Mouse (Mus musculus) lung, embryonic 16.5 days (tissue): ENCODE data around the gene Ccdc73. TPM values are rescaled to one million over a fixed set of nuclear protein-coding genes. Genes with fewer than 3 reads are reported as not detected.
"Not testable (repeated sequence)": the region's sequence is repeated elsewhere in the genome, so short reads cannot be mapped to it uniquely, and the experiment has no call there.

Source experiments
- ATAC-seq: fragments of 200-750 bp; cut with Nextera tagmentation; 2 replicates; pipeline ENCODE4 v1.8.0; 2017; ENCODE audit warnings: low read depth, mild to moderate bottlenecking, moderate library complexity
- H3K27ac ChIP-seq: fragments of 300-500 bp; sonication (generic); 2 replicates; pipeline ENCODE4 v1.5.1; 2014; ENCODE audit warnings: mild to moderate bottlenecking, control low read depth, low read length
- H3K27me3 ChIP-seq: fragments of 300-500 bp; sonication (generic); 2 replicates; pipeline ENCODE4 v1.6.1; 2014; ENCODE audit warnings: low read depth, low read length, mixed read lengths; ENCODE audit not compliant: control insufficient read depth, insufficient read depth
- H3K36me3 ChIP-seq: fragments of 300-500 bp; sonication (generic); 2 replicates; pipeline ENCODE4 v1.6.1; 2014; ENCODE audit warnings: low read length; ENCODE audit not compliant: control insufficient read depth, insufficient read depth
- H3K4me1 ChIP-seq: fragments of 300-500 bp; sonication (generic); replicated peaks from 2 replicates; pipeline ENCODE4 v1.6.1; 2014; ENCODE audit warnings: low read length, mixed read lengths; ENCODE audit not compliant: control insufficient read depth, insufficient read depth
- H3K4me2 ChIP-seq: fragments of 300-500 bp; sonication (generic); 2 replicates; pipeline ENCODE4 v1.6.1; 2014; ENCODE audit warnings: low read depth, low read length, control low read depth
- H3K4me3 ChIP-seq: fragments of 300-500 bp; sonication (generic); 2 replicates; pipeline ENCODE4 v1.5.1; 2014; ENCODE audit warnings: mild to moderate bottlenecking, low read length, control low read depth
- H3K9ac ChIP-seq: fragments of 300-500 bp; sonication (generic); 2 replicates; pipeline ENCODE4 v1.6.1; 2014; ENCODE audit warnings: low read length, control low read depth
- H3K9me3 ChIP-seq: fragments of 300-500 bp; sonication (generic); 2 replicates; pipeline ENCODE4 v1.6.1; 2016; ENCODE audit warnings: low read length; ENCODE audit not compliant: control insufficient read depth
- WGBS: fragments of 180-500 bp; shearing (Covaris S2); extraction: QIAGEN DNeasy Blood & Tissue Kit; methylation state at CpG from one replicate; pipeline ENCODE4 v1.1.7; 2014; 5-methylcytosine and 5-hydroxymethylcytosine counted together
- polyA plus RNA-seq: library from polyadenylated mRNA; unstranded; fragments of >200 nt; fragmentation: Nextera tagmentation; extraction: Ambion mirVana; gene quantifications from 2 replicates; pipeline ENCODE4 v1.2.1, GENCODE M21; 2015

The Ccdc73 gene
- polyA plus RNA-seq, 1 experiment from 2014 or later = 7.2 TPM

DNA sequence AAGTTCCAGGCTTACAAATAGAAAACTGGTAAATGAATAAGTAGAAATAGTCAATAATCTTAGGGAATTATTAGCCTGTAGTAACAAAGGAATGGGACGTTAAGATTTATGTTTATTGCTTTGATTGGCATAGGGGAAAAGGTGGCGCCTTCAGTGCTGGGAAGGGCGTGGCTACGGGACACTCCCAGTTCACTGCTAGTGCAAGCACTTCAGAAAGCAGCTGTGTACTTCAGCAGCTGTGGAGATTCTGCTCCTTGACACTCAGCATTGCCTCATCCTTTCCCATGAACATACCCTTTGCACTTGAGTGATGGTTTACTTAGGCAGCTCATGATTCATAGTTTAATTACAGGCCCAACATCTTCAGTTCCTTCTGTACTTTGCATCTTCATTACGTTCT is 8.5 kb upstream of the Ccdc73 start:
- WGBS = 68% methylated on average over 5 of the region's 5 CpGs
- ATAC-seq = no peak
- no peak overlapping the region for H3K4me2 ChIP-seq

DNA sequence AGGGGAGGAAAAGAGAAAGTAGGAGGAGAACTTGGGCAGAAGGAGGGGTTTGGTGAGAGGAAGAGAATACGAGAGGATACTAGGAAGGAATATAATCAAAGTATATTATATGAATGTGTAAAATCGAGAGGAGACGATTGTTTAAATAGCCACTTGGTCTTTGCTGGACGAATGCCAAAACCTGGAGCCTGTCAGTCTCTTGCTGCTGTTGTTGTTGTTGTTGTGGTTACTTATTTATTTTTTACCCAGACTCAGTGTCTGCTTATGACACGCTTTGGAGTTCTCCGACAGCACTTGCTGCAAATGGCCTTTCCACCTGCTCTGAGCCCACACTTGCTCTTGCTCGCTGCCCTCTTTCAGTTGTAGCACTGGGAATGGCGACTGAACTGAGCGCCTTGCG is 7.2 kb upstream of the Ccdc73 start:
- Histone ChIP-seq H3K27me3 (no peaks in the 10 kb centered on the region), H3K27ac (no peak overlapping the region), H3K9me3 (no peaks in the 10 kb centered on the region), H3K4me1 (no peaks in the 10 kb centered on the region), H3K9ac (no peak overlapping the region), H3K36me3 (no peaks in the 10 kb centered on the region), H3K4me2 (no peak overlapping the region), H3K4me3 (no peak overlapping the region)
- no peak for ATAC-seq
- WGBS = 60% methylated on average over 10 of the region's 10 CpGs

More for the DNA sequence above, 8.5 kb upstream of the Ccdc73 start:
- H3K9me3 ChIP-seq = no peaks in the 10 kb centered on the region
- H3K27me3 ChIP-seq = no peaks in the 10 kb centered on the region
- H3K4me3 ChIP-seq = no peak overlapping the region
- no peaks in the 10 kb centered on the region for H3K36me3 ChIP-seq
- no peak overlapping the region for H3K27ac ChIP-seq
- H3K4me1 ChIP-seq = no peaks in the 10 kb centered on the region
- no peak overlapping the region for H3K9ac ChIP-seq

DNA sequence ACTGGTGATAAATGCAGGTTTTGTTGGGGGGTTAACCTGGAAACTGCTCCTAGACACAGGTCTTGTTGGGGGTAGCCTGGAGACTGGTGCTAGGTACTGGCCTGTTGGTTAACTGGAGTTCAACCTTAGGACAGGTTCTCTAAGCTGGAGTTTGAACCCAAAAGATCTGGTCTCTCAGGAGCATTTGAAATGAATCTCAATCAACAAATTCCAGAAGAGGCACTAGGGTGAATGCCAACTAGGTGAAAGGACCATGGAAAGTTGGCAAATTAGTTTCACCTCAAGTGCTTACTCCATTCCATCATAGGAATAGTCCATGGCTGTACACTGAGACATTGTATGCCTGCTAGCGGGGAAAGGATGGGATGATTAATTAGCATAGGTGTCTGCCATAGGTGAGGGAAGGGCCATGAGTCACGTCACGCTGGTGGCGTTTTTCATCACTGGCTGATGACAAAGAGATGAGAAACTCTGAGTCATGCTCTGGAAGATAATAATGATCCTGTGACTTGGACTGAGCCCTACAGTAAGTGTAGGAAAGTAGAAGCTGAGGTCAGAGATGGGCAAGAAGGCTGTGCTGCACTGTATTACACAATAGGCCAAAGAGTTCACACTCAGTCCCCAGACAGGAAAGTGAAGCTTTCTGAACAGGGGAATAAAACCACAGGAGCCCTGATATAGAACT is 3.3 kb upstream of the Ccdc73 start:
- no peaks in the 10 kb centered on the region for H3K36me3 ChIP-seq
- H3K9ac ChIP-seq = no peak overlapping the region
- H3K4me2 ChIP-seq = no peak overlapping the region
- H3K27ac ChIP-seq = no peak overlapping the region
- whole genome bisulfite sequencing = 78% methylated on average over 4 of the region's 4 CpGs
- no peaks in the 10 kb centered on the region for H3K4me1 ChIP-seq
- no peaks in the 10 kb centered on the region for H3K27me3 ChIP-seq
- no peak for ATAC-seq
- no peak overlapping the region for H3K4me3 ChIP-seq
- no peaks in the 10 kb centered on the region for H3K9me3 ChIP-seq

DNA sequence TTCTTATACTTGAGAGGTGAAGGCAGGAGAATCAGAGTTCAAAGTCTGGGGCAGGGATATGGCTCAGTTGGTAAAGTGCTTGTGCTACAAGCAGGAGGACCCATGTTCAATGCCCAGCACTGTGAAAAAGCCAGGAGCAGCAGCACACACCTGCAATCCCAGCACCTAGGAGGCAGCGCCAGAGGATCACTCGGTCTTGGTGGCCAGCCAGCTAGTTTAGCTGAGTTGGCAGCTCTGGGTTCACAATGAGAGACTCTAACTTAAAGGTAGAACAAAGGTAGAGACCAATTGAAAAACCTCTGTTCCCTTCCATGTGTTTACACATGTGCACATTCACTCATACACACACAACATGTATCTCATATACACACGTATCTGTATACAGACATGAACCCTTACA is 1.5 kb downstream of the Ccdc73 start:
- Histone ChIP-seq H3K4me2 (no peak overlapping the region), H3K4me1 (no peaks in the 10 kb centered on the region), H3K9me3 (no peaks in the 10 kb centered on the region), H3K4me3 (no peak overlapping the region), H3K36me3 (no peaks in the 10 kb centered on the region), H3K27me3 (no peaks in the 10 kb centered on the region), H3K27ac (no peak overlapping the region), H3K9ac (no peak overlapping the region)
- 86% methylated on average over 3 of the region's 3 CpGs for WGBS
- ATAC-seq = no peak

DNA sequence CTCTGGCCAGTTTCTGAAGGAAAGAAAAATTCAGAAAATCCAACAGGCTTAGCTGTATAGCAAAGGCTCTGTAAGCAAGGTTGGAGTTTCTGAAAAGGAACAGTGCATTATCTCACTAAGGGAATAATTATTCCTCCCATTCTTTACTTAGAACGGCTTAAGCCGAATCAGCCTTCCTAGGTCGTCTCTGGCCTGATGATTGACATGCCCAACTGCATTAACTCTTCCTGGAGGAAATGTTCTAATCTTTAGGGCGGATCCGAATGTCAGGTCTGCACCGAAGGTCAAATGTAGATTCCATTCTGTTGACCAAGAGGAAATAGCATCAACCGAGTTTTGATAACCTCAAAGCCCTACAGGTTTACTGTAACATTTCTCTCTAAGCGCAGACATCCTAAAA is 11.2 kb downstream of the Ccdc73 start:
- 71% methylated on average over 8 of the region's 8 CpGs for WGBS
- no peak for ATAC-seq
- Histone ChIP-seq H3K4me2 (no peak overlapping the region), H3K4me3 (no peak overlapping the region), H3K27me3 (no peaks in the 10 kb centered on the region), H3K27ac (no peak overlapping the region), H3K4me1 (no peaks in the 10 kb centered on the region), H3K36me3 (no peaks in the 10 kb centered on the region), H3K9me3 (no peaks in the 10 kb centered on the region), H3K9ac (no peak overlapping the region)

DNA sequence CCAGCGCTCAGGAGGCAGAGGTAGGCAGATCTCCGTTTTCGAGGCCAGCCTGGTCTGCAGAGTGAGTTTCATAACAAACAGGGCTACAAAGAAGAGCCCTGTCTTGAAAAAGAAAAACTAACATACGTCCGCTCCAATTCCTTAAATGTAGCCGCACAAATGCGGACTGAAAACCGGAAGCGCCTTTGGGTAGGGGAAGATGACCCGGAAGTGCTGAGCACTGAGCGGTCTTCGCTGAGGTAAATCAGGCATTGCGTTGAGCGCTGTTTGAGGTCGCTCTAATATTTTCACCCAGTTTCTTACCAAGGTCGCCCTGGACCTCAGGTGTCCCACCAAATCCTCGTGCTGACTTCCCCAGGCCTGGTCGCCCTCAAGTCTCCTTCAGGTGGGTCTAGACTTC is 18.5 kb downstream of the Ccdc73 start:
- WGBS = 89% methylated on average over 18 of the region's 18 CpGs
- Histone ChIP-seq H3K4me2 (no peak overlapping the region), H3K9ac (no peak overlapping the region), H3K4me1 (no peaks in the 10 kb centered on the region), H3K27ac (no peak overlapping the region), H3K36me3 (no peaks in the 10 kb centered on the region), H3K27me3 (no peaks in the 10 kb centered on the region), H3K4me3 (no peak overlapping the region), H3K9me3 (no peaks in the 10 kb centered on the region)
- no peak for ATAC-seq

DNA sequence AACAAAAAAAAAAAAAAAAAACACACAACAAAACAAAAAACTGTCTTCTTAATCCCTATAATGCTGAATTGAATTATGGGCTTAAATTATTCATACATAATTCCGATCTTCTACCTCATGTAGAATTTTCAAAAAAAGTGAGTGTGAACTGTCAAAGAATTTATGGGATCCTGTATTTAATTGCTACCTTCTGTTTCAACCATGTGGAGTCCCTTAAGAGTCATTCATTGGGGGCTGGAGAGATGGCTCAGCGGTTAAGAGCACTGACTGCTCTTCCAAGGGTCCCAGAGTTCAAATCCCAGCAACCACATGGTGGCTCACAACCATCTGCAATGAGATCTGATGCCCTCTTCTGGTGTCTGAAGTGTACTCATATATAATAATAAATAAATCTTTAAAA is 19.7 kb downstream of the Ccdc73 start:
- WGBS = 64% methylated on average over 2 of the region's 2 CpGs
- not testable (repeated sequence) for ATAC-seq, H3K9ac ChIP-seq

DNA sequence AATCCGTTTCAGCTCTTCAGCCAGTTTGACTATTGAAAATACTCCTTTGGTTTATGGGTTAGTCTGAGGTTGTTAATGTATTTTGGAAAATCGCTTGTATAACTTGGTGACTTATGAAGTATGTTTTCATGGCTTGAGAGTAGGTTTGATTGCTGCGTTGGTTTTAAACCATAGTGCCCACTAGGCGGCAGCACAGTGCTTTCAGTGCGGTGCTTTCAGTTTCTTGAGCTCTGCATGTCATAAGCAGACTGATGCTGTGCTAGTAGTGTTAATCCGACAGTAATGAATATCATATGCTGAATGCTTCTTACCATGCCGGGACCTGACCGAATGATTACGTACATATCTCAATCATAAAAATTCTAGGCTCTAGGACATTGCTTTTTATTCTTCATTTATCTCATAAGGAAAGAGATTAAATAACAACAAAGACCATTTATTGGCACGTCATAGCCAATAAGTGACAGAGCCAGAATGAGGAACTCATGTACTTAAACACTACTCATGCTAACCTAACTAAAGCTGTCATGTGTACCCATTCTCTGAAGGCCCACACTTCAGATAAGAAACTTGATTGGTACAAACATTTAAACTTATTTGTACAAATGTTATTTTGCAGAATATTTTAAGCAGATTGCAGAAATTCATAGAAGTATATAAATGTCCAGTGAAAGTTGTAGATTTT is 20.4 kb downstream of the Ccdc73 start:
- H3K36me3 ChIP-seq = no peaks in the 10 kb centered on the region
- no peak overlapping the region for H3K4me2 ChIP-seq
- no peak overlapping the region for H3K9ac ChIP-seq
- no peak overlapping the region for H3K27ac ChIP-seq
- H3K4me1 ChIP-seq = no peaks in the 10 kb centered on the region
- H3K9me3 ChIP-seq = no peaks in the 10 kb centered on the region
- no peak overlapping the region for H3K4me3 ChIP-seq
- WGBS = 20% methylated on average over 10 of the region's 10 CpGs
- no peaks in the 10 kb centered on the region for H3K27me3 ChIP-seq
- ATAC-seq = peak; percentile 45; the same call in 1 of the 2 replicates

More for the DNA sequence above, 19.7 kb downstream of the Ccdc73 start:
- H3K27ac ChIP-seq, H3K9me3 ChIP-seq, H3K4me3 ChIP-seq, H3K36me3 ChIP-seq, H3K27me3 ChIP-seq, H3K4me1 ChIP-seq, H3K4me2 ChIP-seq: not testable (repeated sequence)

DNA sequence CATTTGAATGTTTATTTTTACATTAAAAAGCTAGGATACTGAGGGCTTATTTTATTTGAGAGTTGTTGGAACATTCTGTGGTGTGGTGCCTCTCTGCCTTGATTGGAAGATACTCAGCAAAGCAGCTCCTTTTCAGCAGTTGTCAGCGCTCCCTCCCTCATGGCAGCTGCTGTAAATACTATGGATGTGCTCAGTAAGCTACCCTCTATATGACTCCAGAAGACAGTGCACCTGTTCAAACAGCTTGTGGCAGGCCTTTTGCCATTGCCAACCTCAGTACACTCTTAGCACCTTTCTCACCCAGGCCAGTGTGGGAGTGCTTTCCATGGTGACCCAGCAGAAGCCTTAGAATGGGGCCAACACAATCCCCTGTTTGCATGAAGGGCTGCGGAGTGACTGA is 32.4 kb downstream of the Ccdc73 start:
- no peak for ATAC-seq
- Histone ChIP-seq H3K9ac (no peak overlapping the region), H3K9me3 (no peaks in the 10 kb centered on the region), H3K27me3 (no peaks in the 10 kb centered on the region), H3K36me3 (no peaks in the 10 kb centered on the region), H3K4me2 (no peak overlapping the region), H3K4me3 (no peak overlapping the region), H3K4me1 (no peaks in the 10 kb centered on the region), H3K27ac (no peak overlapping the region)
- 74% methylated on average over 2 of the region's 2 CpGs for WGBS
